Mouse (Mus musculus) urinary bladder, postnatal 4 days (tissue): Measurements from ENCODE around the gene Gm11011.

Experiments
- DNase-seq, 2 experiments: peaks; one replicate each; pipeline ENCODE4 v3.0.0; 2021 to 2022; ENCODE audit warnings: low spot score in 2 of 2

Gene Gm11011

GRCm38 (mm10) chr2:169589697-169590096 is 2.2 kb upstream of the Gm11011 start:
- DNase-seq: no peak

DNA sequence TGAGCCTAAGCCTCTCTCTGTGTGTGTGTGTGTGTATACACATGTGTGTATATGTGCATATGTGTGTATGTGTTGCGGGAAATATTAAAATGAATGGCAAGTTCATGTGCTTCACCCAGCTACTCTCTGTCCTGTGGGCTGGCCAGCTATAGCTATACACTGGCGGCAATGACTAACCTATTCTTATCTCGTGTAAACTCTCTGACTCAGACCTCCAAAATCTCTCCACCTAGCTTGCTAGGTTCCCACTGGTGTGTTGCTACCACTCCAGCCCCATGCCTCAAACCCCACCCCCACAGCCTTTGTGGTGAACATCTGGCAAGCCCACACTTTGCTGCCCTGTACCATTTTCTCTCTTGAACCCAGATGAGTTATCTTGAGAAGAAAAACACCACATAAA is 857 bp downstream of the Gm11011 start:
- DNase-seq: no peak

DNA sequence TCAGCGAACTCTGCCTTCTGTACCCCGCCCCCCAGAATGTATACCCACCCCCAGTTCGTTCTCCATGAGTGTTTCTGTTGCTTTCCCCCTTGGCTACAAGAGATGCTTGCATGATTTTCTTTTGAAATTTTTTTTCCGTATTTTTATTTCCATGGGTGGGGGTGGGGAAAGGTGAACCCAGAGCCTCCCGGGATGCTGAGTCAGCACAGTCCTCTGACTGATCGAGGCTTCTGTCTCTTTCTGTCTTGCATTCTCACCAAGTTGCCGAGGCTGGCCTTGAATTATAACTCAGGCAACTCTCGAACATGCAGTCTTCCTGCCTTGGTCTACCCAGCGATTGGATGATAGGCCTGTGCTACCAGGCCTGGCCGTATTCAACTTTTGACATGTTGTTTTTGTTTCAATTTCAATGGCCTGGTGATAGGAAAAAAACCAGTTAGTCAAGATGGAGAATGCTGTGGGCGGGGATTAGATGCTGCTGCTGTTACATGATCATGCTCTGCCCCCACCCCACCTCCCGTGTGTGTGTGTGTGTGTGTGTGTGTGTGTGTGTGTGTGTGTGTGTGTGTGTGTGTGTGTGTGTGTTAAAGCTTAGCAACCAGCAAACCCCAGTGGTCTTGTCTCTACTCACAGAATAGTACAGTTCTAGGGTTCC is 1.8 kb downstream of the Gm11011 start:
- no peak for DNase-seq

DNA sequence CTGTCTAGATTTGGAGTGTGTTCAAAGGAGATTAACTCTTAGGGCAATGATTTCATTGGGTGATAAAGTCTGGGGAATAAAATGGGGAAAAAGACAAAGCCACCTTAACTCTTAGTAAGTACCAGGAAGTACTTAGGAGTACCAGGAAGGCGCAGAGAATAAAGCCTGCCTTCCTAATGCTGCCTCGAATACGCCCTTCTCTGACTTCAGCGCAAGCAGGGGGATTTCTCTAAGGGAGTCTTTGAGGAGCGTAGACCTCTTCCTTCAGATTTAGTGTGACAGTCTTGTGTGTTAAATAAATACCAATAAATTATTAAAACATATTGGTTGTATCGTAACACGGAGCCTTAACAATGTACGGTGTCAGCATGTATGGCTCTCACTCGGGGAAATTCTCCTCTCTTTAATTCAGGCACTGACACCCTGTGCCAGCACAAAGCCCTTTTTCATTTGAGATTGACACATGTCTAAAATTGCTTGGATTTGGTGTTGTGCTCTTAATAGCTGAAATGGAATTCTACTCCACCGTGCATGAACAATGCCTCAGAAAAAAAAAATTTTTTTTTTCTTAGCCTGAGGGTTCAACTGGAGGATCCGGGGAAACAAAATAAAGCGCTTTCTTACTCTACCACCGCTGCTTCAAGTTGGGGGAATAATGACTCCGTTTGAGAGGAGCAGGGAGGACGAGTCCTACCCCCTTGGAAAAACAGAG is 2.6 kb downstream of the Gm11011 start:
- DNase-seq: no peak

DNA sequence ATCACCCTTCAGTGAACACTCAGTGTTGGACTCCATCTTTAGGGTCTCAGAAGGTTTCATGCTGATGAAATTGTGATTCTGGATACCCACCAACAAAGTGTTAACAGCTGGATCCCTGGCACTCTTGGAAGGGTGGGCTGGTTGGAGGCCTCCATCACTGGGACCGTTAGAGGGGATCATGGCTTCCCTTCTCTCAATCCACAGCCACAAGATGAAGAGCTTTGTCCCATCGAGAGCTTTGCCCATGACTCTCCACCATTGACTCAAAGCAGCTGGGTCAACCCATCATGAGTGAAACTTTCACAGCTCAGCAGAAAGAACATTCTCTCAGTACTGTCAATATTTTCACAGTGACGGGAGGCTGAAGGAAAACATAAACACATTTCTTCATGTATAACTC is 4.1 kb downstream of the Gm11011 start:
- no peak for DNase-seq

- DNase-seq: no peak
Measured at GRCm38 (mm10) chr2:169577508-169578196, 9.9 kb downstream of the Gm11011 start.

GRCm38 (mm10) chr2:169570063-169570462 is 17.5 kb downstream of the Gm11011 start:
- no peak for DNase-seq

- no peak for DNase-seq
Measured at GRCm38 (mm10) chr2:169566159-169566558, 21.4 kb downstream of the Gm11011 start.

DNA sequence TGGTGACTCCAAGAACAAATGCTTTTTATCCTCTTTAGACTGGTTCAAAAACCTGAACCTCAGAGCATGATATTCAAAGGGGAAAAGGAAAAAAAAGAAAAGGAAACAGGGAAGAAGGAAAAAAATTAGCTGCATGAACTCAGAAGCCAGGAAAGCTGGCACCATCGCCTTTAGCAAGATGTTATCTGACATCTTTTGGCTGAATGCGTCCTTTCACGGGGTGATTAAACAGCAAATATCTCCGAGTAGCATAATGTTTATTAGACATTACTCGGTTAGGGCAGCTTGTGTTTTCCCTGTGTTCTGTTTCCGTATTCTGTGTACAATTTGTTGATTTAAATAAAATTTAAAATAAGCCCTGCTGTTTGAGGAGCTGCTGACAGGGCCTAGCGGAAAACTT is 21.8 kb downstream of the Gm11011 start:
- DNase-seq: no peak

GRCm38 (mm10) chr2:169545674-169546073 is 41.9 kb downstream of the Gm11011 start:
- no peak for DNase-seq

GRCm38 (mm10) chr2:169538906-169539305 is 48.6 kb downstream of the Gm11011 start:
- DNase-seq: no peak
